Mouse (Mus musculus): Measurements from ENCODE around the gene Mtus2.

DNA sequence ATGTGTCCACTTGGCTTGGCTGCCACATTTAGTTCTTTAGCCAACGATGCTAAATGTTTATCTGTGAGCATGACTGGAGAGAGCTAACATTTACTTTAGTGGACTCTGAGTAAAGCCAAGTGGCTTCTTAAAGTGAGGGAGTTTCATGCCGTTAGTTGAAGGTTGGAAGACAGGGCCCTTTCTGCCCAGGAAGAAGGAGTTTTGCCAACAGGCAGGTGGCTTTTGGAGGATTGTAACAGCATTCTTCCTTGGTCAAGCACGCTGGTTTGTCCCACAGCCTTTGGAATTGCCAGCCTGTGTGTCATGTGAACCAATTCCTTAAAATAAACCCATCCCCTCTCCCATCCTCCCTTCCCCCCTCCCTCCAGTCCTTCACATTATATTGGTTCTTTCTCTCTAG, 100.3 kb downstream of the Mtus2 start:
- TF ChIP-seq BHLHE40 (IDR thresholded peaks at IDR 0.05; ENCODE audit: borderline replicate concordance, low read depth, low read length) (no peak), CTCF (IDR thresholded peaks at IDR 0.05 in 2 of 3, conservative IDR thresholded peaks at IDR 0.05 in 1 of 3; ENCODE audit: control insufficient read depth in 1 of 3, insufficient read depth in 1 of 3, low read depth in 2 of 3, low read length in 3 of 3, poor library complexity in 1 of 3, severe bottlenecking in 1 of 3) (no peak), POLR2A (IDR thresholded peaks at IDR 0.05; ENCODE audit: control insufficient read depth in 1 of 2, insufficient read depth in 1 of 2, low read depth in 1 of 2, low read length in 2 of 2, poor library complexity in 1 of 2) (no peak), ZNF384 (IDR thresholded peaks at IDR 0.05; ENCODE audit: low read depth, low read length) (no peak), CHD2 (IDR thresholded peaks at IDR 0.05; ENCODE audit: low read length) (no peak), MEF2A (IDR thresholded peaks at IDR 0.05; ENCODE audit: extremely low read depth, insufficient replicate concordance, low read depth, low read length, poor library complexity, severe bottlenecking) (no peak), POLR2AphosphoS2 (IDR thresholded peaks at IDR 0.05; ENCODE audit: low read length) (no peak), ELF1 (IDR thresholded peaks at IDR 0.05; ENCODE audit: low read depth, low read length) (no peak), EP300 (IDR thresholded peaks at IDR 0.05; ENCODE audit: low read depth in 1 of 2, low read length in 2 of 2) (no peak), MAZ (IDR thresholded peaks at IDR 0.05; ENCODE audit: low read depth, low read length) (no peak), MXI1 (IDR thresholded peaks at IDR 0.05; ENCODE audit: low read depth, low read length) (no peak), RCOR1 (IDR thresholded peaks at IDR 0.05; ENCODE audit: low read depth, low read length) (no peak)
